Comparison of ENCODE assay signal across 9 mouse cellular contexts in genomic region chr15:101175613-101176283, GRCm38 (mm10). TPM values are rescaled to one million over a fixed set of nuclear protein-coding genes. Genes with fewer than 3 reads are reported as not detected.
DNase-seq lines count a peak whose midpoint lies in the region; ATAC-seq and TF ChIP-seq lines count a peak whose summit lies in the region.
"Had no signal": no experiment of that assay in that cellular context is flagged by ENCODE, and none has a peak within 500 bp of the region (broad histone marks: within the 10 kb centered on the region; RNA-seq: fewer than 3 reads in every experiment).

No protein-coding gene starts in this region.

- no peak for DNase-seq in heart, embryonic 10.5 days (ENCODE audit: low spot score)
- DNase-seq in heart, postnatal 25 days (ENCODE audit: low spot score): no peak
- peak; percentile 56 for DNase-seq in brain, adult 2 months (ENCODE audit: low read depth, low spot score)
- peak; percentile 48 for DNase-seq in forebrain, postnatal 0 days
- DNase-seq in liver, postnatal 0 days: no peak
- no peak for DNase-seq in right cerebral cortex, postnatal 14 days
- DNase-seq in ovary, adult 18-20 months (ENCODE audit: low spot score): no peak
- no peak for DNase-seq in frontal cortex, postnatal 10 days (ENCODE audit: low spot score in 2 of 2)

- H3K36me3 ChIP-seq in heart, embryonic 10.5 days: no peaks in the 10 kb centered on the region
- no peaks in the 10 kb centered on the region for H3K36me3 ChIP-seq in forebrain, postnatal 0 days (ENCODE audit: insufficient read depth)
- H3K36me3 ChIP-seq in liver, postnatal 0 days (replicated peaks; ENCODE audit: insufficient read depth, low read length): no peaks in the 10 kb centered on the region

- peak overlapping the region; percentile 98; the same call in 1 of the 2 replicates for H3K27ac ChIP-seq in heart, embryonic 10.5 days
- H3K27ac ChIP-seq in forebrain, postnatal 0 days (ENCODE audit: low read depth, low read length): peak overlapping the region; percentile 59
- H3K27ac ChIP-seq in liver, postnatal 0 days (ENCODE audit: low read depth): peak overlapping the region; percentile 92

- 22% methylated on average over 17 of the region's 17 CpGs for WGBS in heart, embryonic 10.5 days
- 13% methylated on average over 17 of the region's 17 CpGs for WGBS in forebrain, postnatal 0 days
- 15% methylated on average over 17 of the region's 17 CpGs for WGBS in liver, postnatal 0 days (ENCODE audit: insufficient replicate concordance)

- peak overlapping the region; percentile 97 for H3K4me3 ChIP-seq in heart, embryonic 10.5 days
- H3K4me3 ChIP-seq in forebrain, postnatal 0 days (ENCODE audit: low read depth, low read length): peak overlapping the region; percentile 90
- H3K4me3 ChIP-seq in liver, postnatal 0 days (ENCODE audit: low read depth, low read length): peak overlapping the region; percentile 88; the same call in 1 of the 2 replicates

- H3K9ac ChIP-seq in forebrain, postnatal 0 days: peak overlapping the region; percentile 91
- peak overlapping the region; percentile 42 for H3K9ac ChIP-seq in liver, postnatal 0 days (replicated peaks)

- H3K4me1 ChIP-seq in heart, embryonic 10.5 days: peaks cover 64% of the 10 kb centered on the region
- H3K4me1 ChIP-seq in forebrain, postnatal 0 days (ENCODE audit: insufficient read depth): peaks cover 23% of the 10 kb centered on the region
- H3K4me1 ChIP-seq in liver, postnatal 0 days (ENCODE audit: insufficient read depth): peaks cover 57% of the 10 kb centered on the region

- no peak for TF ChIP-seq CTCF in forebrain, postnatal 0 days (IDR thresholded peaks at IDR 0.05; ENCODE audit: low read depth)
- TF ChIP-seq CTCF in liver, postnatal 0 days (IDR thresholded peaks at IDR 0.05; ENCODE audit: low read depth): no peak

- H3K9me3 ChIP-seq in heart, embryonic 10.5 days: no peaks in the 10 kb centered on the region
- no peaks in the 10 kb centered on the region for H3K9me3 ChIP-seq in forebrain, postnatal 0 days (ENCODE audit: low read length)
- no peaks in the 10 kb centered on the region for H3K9me3 ChIP-seq in liver, postnatal 0 days (ENCODE audit: low read length)

- ATAC-seq in forebrain, postnatal 0 days: no peak
- no peak for ATAC-seq in liver, postnatal 0 days
- ATAC-seq: Patski had no signal

- peaks cover 14% of the 10 kb centered on the region; the same call in 1 of the 2 replicates for H3K27me3 ChIP-seq in heart, embryonic 10.5 days (ENCODE audit: insufficient read depth, poor library complexity, severe bottlenecking)
- H3K27me3 ChIP-seq in forebrain, postnatal 0 days (ENCODE audit: insufficient read depth, low read length): no peaks in the 10 kb centered on the region
- H3K27me3 ChIP-seq in liver, postnatal 0 days (ENCODE audit: insufficient read depth, low read length): no peaks in the 10 kb centered on the region
- H3K27me3 ChIP-seq: Patski had no signal

- H3K4me2 ChIP-seq in forebrain, postnatal 0 days (ENCODE audit: low read depth): peak overlapping the region; percentile 82
- H3K4me2 ChIP-seq in liver, postnatal 0 days (ENCODE audit: low read depth, low read length): peak overlapping the region; percentile 90

- intact Hi-C loops in heart, postnatal 25 days (cut with DNase I): loop anchor here (2.0 kb wide), 2 partner anchors 15 to 29 kb away; no protein-coding TSS in a partner anchor

- no peak for TF ChIP-seq EP300 in liver, postnatal 0 days (IDR thresholded peaks at IDR 0.05; ENCODE audit: low read depth)

RNA-seq across cellular contexts. Expression of gene Acvr1b, which starts 1.9 kb away (rescaled TPM):
- polyA plus RNA-seq in heart, embryonic 10.5 days (2016; fragmentation: Nextera tagmentation; extraction: Ambion mirVana): 5.4 and 5.6 TPM in 2 replicates
- 10 to 100 TPM; 11.7 to 14.5 TPM for total RNA-seq in heart, postnatal 25 days (2021)
- total RNA-seq in forebrain, postnatal 0 days (2014; rRNA removed): 74.2 and 80.4 TPM in 2 replicates
- 13.2 and 17.4 TPM in 2 replicates for polyA plus RNA-seq in forebrain, postnatal 0 days (2015; fragmentation: Nextera tagmentation; extraction: Ambion mirVana)
- 2.2 TPM in 2 replicates for polyA plus RNA-seq in liver, postnatal 0 days (2015; fragmentation: Nextera tagmentation; extraction: Ambion mirVana)

RNA-seq across cellular contexts. Expression of gene Acvrl1, which starts 47.4 kb away (rescaled TPM):
- 2.7 and 5.2 TPM in 2 replicates for polyA plus RNA-seq in heart, embryonic 10.5 days (2016; fragmentation: Nextera tagmentation; extraction: Ambion mirVana)
- total RNA-seq in heart, postnatal 25 days (2021): 10 to 100 TPM; 23.2 to 31.5 TPM
- total RNA-seq in forebrain, postnatal 0 days (2014; rRNA removed): 8.7 and 10.7 TPM in 2 replicates
- polyA plus RNA-seq in forebrain, postnatal 0 days (2015; fragmentation: Nextera tagmentation; extraction: Ambion mirVana): 5.8 and 6.0 TPM in 2 replicates
- 2.3 and 2.6 TPM in 2 replicates for polyA plus RNA-seq in liver, postnatal 0 days (2015; fragmentation: Nextera tagmentation; extraction: Ambion mirVana)
- polyA plus RNA-seq: Patski had no signal

RNA-seq across cellular contexts. Expression of gene Grasp, which starts 48.2 kb away (rescaled TPM):
- 3.4 and 5.0 TPM in 2 replicates for polyA plus RNA-seq in heart, embryonic 10.5 days (2016; fragmentation: Nextera tagmentation; extraction: Ambion mirVana)
- 10 to 100 TPM in 1 of 2 experiments, 1 to 10 TPM in 1; 9.4 to 12.3 TPM for total RNA-seq in heart, postnatal 25 days (2021)
- 8.8 and 11.1 TPM in 2 replicates for total RNA-seq in forebrain, postnatal 0 days (2014; rRNA removed)
- 3.3 and 3.4 TPM in 2 replicates for polyA plus RNA-seq in forebrain, postnatal 0 days (2015; fragmentation: Nextera tagmentation; extraction: Ambion mirVana)
- polyA plus RNA-seq in liver, postnatal 0 days (2015; fragmentation: Nextera tagmentation; extraction: Ambion mirVana): 0.35 and 0.54 TPM in 2 replicates

Comparison
In these comparisons a context has a peak if more than half of its experiments do, and no peak if none do; other contexts are left out.
1. DNase-seq: peak in brain, adult 2 months (single experiment) and forebrain, postnatal 0 days (single experiment); none in heart, embryonic 10.5 days (single experiment), heart, postnatal 25 days (single experiment), liver, postnatal 0 days (single experiment), right cerebral cortex, postnatal 14 days (single experiment), ovary, adult 18-20 months (single experiment) and frontal cortex, postnatal 10 days (0 of 2).
2. Peak in every context shown above with its lines, with median percentiles within 50 percentile points of each other: H3K27ac ChIP-seq and H3K4me3 ChIP-seq.